Mouse (Mus musculus) right cerebral cortex, adult 18-20 months (tissue): ENCODE measurements around the gene Olfr601.
"Not testable (repeated sequence)": the region's sequence is repeated elsewhere in the genome, so short reads cannot be mapped to it uniquely, and the experiment has no call there.

Source experiments
- DNase-seq: peaks from one replicate; pipeline ENCODE4 v3.0.0; 2022; ENCODE audit warnings: mixed read lengths

Olfr601 gene

DNA sequence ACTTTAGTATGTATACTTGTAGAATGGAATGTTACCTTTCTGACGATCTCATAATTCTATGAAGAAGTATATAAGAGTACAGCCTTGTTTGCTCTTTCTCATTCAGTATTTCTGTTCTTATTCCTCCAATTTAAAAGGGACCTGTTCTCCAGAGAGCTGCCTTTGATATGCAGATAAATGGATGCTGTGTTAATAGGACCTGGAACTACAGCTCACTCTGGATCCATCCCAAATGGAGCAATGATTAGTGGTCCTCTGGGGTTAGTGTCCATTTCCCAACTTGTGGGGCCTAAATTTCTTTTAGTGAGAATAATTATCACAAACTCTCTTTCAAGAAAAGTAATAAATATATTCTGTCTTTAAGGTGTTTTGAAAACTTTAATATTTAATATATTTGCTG lies at the start of gene Olfr601:
Gene Olfr601 (minus strand): TSS at position 101 of the 400 bp plus-strand sequence.
- no peak for DNase-seq

DNA sequence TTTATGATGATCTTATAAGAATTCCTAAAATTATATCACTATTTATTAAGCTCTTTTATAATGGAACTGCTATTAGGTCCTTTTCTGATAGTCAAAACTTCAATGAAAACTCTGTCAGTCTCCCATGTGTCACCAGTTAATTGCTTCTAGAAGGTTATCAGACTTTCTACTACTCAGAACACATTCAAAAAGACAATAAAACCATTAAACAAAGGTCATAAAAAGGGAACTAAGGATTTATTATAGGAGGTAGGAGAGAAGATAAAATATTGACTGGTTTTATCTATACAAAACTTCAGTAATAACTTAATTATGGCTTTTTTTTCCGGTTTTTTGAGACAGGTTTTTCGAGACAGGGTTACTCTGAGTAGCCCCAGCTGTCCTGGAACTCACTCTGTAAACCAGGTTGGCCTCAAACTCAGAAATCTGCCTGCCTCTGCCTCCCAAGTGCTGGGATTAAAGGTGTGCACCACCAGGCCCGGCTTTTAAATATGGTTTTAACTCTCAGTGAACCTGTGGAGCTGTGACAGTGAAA lies 44.1 kb upstream of the Olfr601 start:
- DNase-seq = not testable (repeated sequence)

DNA sequence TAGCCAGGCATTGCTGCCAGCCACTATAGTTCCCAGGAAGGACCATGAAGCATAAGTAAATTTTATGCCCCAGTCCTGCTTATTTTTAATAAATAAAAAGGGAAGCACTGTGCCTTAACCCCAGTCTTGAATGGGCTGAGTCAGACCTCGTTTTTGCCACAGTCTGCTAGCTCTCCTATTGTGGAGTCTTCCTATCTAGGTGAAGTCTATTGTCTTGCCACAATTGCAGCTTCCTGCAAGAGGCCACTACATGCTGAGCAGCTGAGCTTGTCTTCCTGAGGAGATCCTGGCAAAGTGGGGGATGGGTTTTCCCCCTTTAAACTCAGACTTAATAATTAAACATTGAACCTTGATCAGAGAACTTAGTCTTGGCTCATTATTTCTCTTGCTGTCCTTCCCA lies 36.5 kb upstream of the Olfr601 start:
- DNase-seq = no peak

DNA sequence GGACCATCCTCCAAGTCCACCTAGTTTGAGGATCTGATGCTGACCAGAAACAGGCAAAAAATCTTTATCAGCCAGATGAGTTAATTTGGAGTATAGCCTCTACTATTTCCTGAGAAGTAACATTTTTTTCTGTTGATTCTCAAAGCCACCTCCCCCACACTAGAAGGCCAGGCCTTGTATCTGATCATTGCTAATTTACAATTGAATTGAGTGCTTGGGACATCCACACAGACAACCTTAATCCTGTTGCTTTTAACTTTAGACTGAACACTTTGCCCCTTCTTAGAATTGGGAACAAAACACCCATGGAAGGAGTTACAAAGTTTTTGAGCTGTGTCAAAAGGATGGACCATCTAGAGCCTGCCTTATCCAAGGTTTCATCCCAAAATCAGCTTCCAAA lies 35.3 kb upstream of the Olfr601 start:
- no peak for DNase-seq

DNA sequence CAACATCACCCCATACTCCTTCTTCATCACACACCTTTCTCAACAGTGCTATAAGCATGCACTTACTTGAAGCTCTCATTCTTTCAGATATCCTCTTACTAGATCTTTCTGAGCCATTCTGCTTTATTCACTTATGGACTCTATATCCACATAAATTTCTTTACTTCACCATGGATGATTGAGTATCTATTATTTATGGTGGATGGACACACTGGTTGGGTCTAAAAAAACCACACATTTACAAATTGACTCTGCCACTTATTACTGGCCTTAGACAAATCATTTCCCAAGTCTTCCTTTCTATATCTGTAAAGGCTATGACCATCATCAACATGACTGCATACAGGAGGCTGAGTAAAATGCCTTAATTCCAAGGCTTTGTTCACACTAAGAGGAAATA lies 23.6 kb upstream of the Olfr601 start, which contains the start of gene Olfr603:
Gene Olfr603 (minus strand): TSS at position 101 of the 400 bp plus-strand sequence.
- no peak for DNase-seq

DNA sequence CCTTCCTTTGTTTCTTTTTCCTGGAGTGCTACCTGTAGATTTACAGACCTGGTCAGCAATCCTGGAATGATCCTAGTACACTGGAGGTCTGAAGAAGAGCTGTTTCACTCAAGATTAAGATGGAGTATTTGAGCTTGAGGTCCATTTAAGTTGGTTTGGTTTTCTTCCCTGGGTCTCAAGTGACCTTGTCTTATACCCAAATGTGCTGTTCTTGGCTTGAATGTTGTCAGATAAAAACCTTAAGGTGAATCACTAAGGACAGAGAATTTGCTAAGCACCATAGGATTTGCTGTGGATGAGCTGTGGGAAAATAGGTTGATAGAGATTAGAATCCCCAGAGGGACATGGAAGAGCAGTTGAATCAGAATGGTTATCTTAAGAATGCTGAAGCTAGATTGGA lies 12.9 kb downstream of the Olfr601 start, which contains the start of gene Olfr600:
Gene Olfr600 (minus strand): TSS at position 101 of the 400 bp plus-strand sequence.
- DNase-seq = no peak

DNA sequence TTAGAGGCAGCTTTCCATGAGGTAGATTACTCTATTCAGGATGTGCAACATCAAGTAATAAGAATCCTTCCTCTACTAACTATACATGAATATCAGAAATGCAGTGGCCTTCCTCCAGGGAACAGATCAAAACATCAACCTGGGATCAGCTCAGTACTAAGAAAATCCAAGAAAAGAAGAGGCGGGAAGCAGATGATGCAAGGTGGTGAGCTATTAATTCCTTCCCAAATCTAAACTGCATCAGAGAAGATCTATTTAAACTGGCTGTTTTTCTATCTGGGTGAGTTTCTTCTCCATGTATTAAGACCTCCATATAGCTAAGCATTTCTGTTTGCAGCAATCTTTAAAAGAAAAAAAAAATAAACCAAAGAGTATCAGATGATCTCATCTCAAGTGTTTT lies 26.8 kb downstream of the Olfr601 start, which contains the start of gene Olfr599:
Gene Olfr599 (plus strand): TSS at position 301 of the 400 bp plus-strand sequence.
- no peak for DNase-seq

DNA sequence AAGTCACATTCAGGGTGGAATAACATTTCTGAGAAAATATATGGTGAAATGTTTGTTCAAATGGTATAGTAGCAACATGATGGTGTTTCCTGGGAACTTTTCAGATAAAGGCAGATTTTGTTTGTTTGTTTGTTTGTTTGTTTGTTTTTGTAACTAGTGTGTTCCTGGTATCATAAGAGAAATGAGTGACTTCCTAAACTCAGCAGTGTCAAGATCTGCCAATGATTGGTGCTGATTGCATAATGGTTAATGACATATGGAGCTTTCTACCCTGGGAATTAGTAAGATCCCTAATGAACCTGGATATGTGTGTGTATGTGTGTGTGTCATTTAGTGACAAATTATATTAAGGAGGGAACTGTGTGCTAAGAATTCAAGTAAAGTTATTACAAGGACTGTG lies 39.2 kb downstream of the Olfr601 start, which contains the start of gene Olfr598:
Gene Olfr598 (plus strand): TSS at position 301 of the 400 bp plus-strand sequence.
- no peak for DNase-seq

DNA sequence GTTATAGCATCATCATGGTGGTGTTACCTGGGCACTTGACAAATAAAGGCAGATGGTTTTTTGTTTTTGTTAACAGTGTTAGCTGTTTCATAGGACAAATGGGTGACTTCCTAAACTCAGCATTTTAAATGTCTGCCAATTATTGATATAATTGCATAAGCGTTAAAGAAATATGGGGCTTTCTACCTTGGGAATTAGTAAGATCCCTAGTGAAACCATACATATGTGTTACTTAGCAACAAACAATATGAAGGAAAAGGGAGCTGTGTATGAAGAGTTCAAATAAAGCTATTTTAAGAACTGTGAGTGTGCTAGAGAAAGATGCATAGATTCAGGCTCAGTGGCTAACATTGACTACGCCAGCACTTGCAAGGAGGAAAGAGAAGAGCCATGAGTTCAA lies 46.4 kb downstream of the Olfr601 start, which contains the start of gene Olfr597:
Gene Olfr597 (plus strand): TSS at position 301 of the 400 bp plus-strand sequence.
- not testable (repeated sequence) for DNase-seq
